Mouse (Mus musculus) left cerebral cortex, adult 11 months (tissue): Measurements from ENCODE around the gene G6pd2.

Source experiments
- DNase-seq: peaks from one replicate; pipeline ENCODE4 v3.0.0; 2022; ENCODE audit warnings: low spot score

Gene G6pd2

DNA sequence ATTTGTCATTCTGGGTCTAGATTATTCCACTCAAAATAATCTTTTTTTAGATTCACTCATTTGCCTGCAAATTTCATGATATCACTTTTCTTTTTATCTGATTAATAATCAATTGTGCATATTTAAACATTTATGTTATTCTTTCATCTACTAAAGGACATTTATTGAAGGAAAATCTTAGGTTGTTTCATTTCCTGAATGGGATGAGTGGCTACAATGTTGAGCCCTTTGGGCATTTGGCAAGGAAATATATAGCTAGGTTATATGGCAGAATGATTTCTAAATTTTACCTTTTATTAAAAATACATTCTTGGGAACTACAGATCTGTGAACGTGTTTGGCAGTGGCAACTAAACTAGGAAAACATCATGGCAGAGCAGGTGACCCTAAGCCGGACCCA is at the start of gene G6pd2:
Gene G6pd2 (plus strand): TSS at position 301 of the 400 bp plus-strand sequence.
- no peak for DNase-seq

DNA sequence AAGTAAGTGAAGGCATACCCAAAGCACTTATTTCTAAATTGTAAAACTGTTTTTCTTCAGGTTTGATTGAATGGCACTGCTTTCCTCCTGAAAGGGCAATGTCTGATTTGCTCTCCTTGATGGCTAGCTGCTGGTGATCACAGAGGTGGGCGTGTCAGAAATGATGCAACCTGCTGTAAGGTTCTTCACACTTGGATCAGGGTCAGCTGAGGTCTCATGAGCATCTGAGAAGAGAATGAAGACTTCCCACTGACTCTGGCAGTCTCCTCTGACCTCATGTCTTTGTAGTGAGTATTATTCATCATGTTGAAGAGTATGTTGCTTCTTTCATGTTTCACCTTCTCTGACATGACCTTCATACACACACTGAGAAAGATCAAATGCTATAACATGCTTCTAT is 44.4 kb upstream of the G6pd2 start:
- no peak for DNase-seq

DNA sequence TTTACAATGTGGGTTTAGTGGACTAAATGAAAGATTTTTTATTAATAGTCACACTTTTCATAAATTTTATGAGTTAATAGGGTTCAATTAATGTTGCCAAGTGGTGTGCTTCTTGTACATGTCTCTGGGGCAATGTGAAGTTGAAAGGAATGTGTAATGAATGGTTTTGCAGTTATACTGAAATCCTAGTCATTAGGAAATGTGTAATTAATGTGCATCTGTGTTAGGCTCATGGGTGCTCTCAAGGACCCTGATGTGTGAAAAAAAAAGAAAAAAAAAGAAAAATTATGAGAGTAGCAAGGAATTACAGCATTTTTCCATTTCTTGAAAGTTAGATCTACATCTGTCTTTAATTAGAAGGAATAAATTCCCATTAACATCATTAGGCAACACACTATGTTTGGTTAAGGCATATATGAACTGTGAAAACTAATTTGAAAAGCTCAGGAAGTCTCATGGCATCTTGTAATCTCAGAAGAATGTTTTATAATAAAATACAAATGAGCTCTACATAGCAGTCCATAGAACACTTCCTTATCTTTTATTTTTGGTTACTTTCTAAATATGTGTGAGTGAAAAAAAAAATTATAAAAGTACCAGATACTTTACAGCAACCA is 24.4 kb downstream of the G6pd2 start:
- no peak for DNase-seq

DNA sequence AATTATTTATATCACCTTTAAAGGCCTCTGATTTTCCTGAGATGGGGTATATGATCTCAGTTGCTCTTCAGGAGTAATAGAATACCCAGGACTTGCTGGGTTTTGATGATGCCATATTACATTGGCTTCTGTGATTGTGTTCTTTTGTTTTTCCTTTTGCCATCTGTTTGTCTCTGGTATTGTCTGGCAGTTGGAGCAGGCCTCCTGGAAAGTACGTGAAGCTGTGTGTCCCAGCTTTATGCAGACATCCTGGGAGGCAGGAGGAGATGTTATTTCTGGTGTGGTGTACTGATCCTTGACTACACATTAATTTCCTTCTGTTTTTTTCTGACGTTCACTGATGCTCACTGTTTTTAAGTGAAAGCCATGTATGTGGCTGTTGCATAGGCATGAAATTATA is 35.3 kb downstream of the G6pd2 start:
- DNase-seq, result no peak
